Mouse (Mus musculus) lung, postnatal 0 days (tissue): ENCODE data around the gene Hspa12a.

Experiments used
- CTCF ChIP-seq: IDR thresholded peaks from 2 replicates; pipeline ENCODE4 v1.5.1; 2016; ENCODE audit warnings: antibody characterized with exemption, mild to moderate bottlenecking
- EP300 ChIP-seq: IDR thresholded peaks from 2 replicates; pipeline ENCODE4 v1.6.1; 2016; ENCODE audit warnings: antibody characterized with exemption, mild to moderate bottlenecking, control low read depth

GRCm38 (mm10) chr19:58789194-58789593 is 154.3 kb downstream of the Hspa12a start:
- TF ChIP-seq CTCF (no peak), EP300 (no peak)
